Mouse (Mus musculus): ENCODE measurements around the gene Lbr.

The Lbr gene

GRCm38 (mm10) chr1:181769392-181769791, 73.5 kb downstream of the Lbr start:
- DNase-seq: peak; percentile 41
